Mouse (Mus musculus): Measurements from ENCODE around the gene Chst5.

- TF ChIP-seq CTCF (IDR thresholded peaks at IDR 0.05; ENCODE audit: low read depth) (peak; percentile 99), EP300 (IDR thresholded peaks at IDR 0.05; ENCODE audit: low read depth) (no peak)
These were observed 33.8 kb downstream of the Chst5 start, which contains the start of gene Tmem170 for GRCm38 (mm10) chr8:111876355-111876948.

Measured in liver, postnatal 0 days (tissue).